Mouse (Mus musculus) CH12.LX (cell line): ENCODE measurements around the gene Arid5b. TPM values are rescaled to one million over a fixed set of nuclear protein-coding genes. Genes with fewer than 3 reads are reported as not detected.

ENCODE experiments used
- DNase-seq: peaks from one replicate; pipeline ENCODE4 v3.0.0-alpha.2; 2013; ENCODE audit errors: extremely low read depth
- H3K27ac ChIP-seq: 2 replicates; pipeline ENCODE4 v1.5.1; 2012; ENCODE audit warnings: low read depth, mild to moderate bottlenecking, control low read depth, moderate library complexity; ENCODE audit not compliant: insufficient read depth
- H3K27me3 ChIP-seq: replicated peaks from 2 replicates; pipeline ENCODE3; 2012; ENCODE audit warnings: inconsistent platforms
- H3K36me3 ChIP-seq, 2 experiments: replicated peaks in 1 of 2; 2 replicates each; pipeline versions ENCODE3 to v1.6.1; 2012; ENCODE audit warnings: inconsistent platforms in 1 of 2, low read length in 1 of 2, mild to moderate bottlenecking in 1 of 2, mixed read lengths in 1 of 2, moderate library complexity in 1 of 2; ENCODE audit not compliant: control insufficient read depth in 1 of 2, insufficient read depth in 1 of 2
- H3K4me1 ChIP-seq, 2 experiments: 2 replicates each; pipeline ENCODE4 v1.6.1; 2012; ENCODE audit warnings: inconsistent platforms in 1 of 2, moderate library complexity in 1 of 2; ENCODE audit not compliant: insufficient read depth in 2 of 2, control insufficient read depth in 1 of 2
- H3K4me2 ChIP-seq: 2 replicates; pipeline ENCODE4 v1.6.1; 2012; ENCODE audit warnings: low read depth, mild to moderate bottlenecking, control low read depth; ENCODE audit not compliant: poor library complexity, insufficient read depth, severe bottlenecking
- H3K4me3 ChIP-seq, 3 experiments: fragments of 150-350 bp in 1 of 3; sonication (generic) in 1 of 3; replicated peaks in 1 of 3; 2 replicates each; pipeline versions ENCODE3 to v1.5.1; 2011 to 2012; ENCODE audit warnings: low read depth in 2 of 3, low read length in 2 of 3, mild to moderate bottlenecking in 2 of 3, moderate library complexity in 2 of 3, control low read depth in 1 of 3, improper control_type of control experiment in 1 of 3, inconsistent platforms in 1 of 3, mixed read lengths in 1 of 3; ENCODE audit not compliant: poor library complexity in 1 of 3
- H3K79me2 ChIP-seq: replicated peaks from 2 replicates; pipeline ENCODE4 v1.6.1; 2012; ENCODE audit warnings: mild to moderate bottlenecking, moderate library complexity; ENCODE audit not compliant: control insufficient read depth, poor library complexity, insufficient read depth, severe bottlenecking; ENCODE audit errors: extremely low read depth
- H3K9ac ChIP-seq: 2 replicates; pipeline ENCODE4 v1.6.1; 2012; ENCODE audit warnings: low read depth, mild to moderate bottlenecking, control low read depth, moderate library complexity; ENCODE audit not compliant: insufficient read depth
- H3K9me3 ChIP-seq: replicated peaks from 2 replicates; pipeline ENCODE3; 2012; ENCODE audit warnings: low read length, inconsistent platforms, mixed read lengths
- BHLHE40 ChIP-seq: IDR thresholded peaks from 2 replicates; pipeline ENCODE4 v1.6.1; 2011; ENCODE audit warnings: mild to moderate bottlenecking, low read depth, low read length, improper control_type of control experiment
- CHD1 ChIP-seq: IDR thresholded peaks from 2 replicates; pipeline ENCODE4 v1.6.1; 2012; ENCODE audit warnings: low read depth, low read length, improper control_type of control experiment, inconsistent platforms
- CHD2 ChIP-seq: IDR thresholded peaks from 2 replicates; pipeline ENCODE4 v1.6.1; 2011; ENCODE audit warnings: low read length, improper control_type of control experiment
- CTCF ChIP-seq, 2 experiments: IDR thresholded peaks in 1 of 2; conservative IDR thresholded peaks in 1 of 2; 2 replicates each; pipeline ENCODE4 v1.5.1; 2011 to 2012; ENCODE audit warnings: low read depth in 2 of 2, low read length in 2 of 2, improper control_type of control experiment in 1 of 2, inconsistent platforms in 1 of 2, mild to moderate bottlenecking in 1 of 2, moderate library complexity in 1 of 2
- E2F4 ChIP-seq: IDR thresholded peaks from 2 replicates; pipeline ENCODE4 v1.6.1; 2011; ENCODE audit warnings: low read depth, low read length, improper control_type of control experiment; ENCODE audit not compliant: insufficient replicate concordance
- EP300 ChIP-seq: IDR thresholded peaks from 2 replicates; pipeline ENCODE4 v1.6.1; 2011; ENCODE audit warnings: low read length, improper control_type of control experiment
- ETS1 ChIP-seq: conservative IDR thresholded peaks from 2 replicates; pipeline ENCODE4 v1.6.1; 2012; ENCODE audit warnings: low read depth, mild to moderate bottlenecking, inconsistent platforms, low read length, improper control_type of control experiment, moderate library complexity
- GABPA ChIP-seq: IDR thresholded peaks from 2 replicates; pipeline ENCODE4 v1.6.1; 2012; ENCODE audit warnings: low read depth, low read length, improper control_type of control experiment, inconsistent platforms; ENCODE audit not compliant: insufficient replicate concordance
- HCFC1 ChIP-seq: IDR thresholded peaks from 2 replicates; pipeline ENCODE4 v1.6.1; 2012; ENCODE audit warnings: low read depth, mild to moderate bottlenecking, inconsistent platforms, low read length, improper control_type of control experiment
- KAT2A ChIP-seq: IDR thresholded peaks from 2 replicates; pipeline ENCODE4 v1.6.1; 2012; ENCODE audit warnings: low read length, improper control_type of control experiment, inconsistent platforms; ENCODE audit not compliant: insufficient replicate concordance
- MAFK ChIP-seq: IDR thresholded peaks from 2 replicates; pipeline ENCODE4 v1.6.1; 2011; ENCODE audit warnings: low read length, improper control_type of control experiment; ENCODE audit not compliant: insufficient replicate concordance
- MAX ChIP-seq: IDR thresholded peaks from 2 replicates; pipeline ENCODE4 v1.6.1; 2011; ENCODE audit warnings: low read length, improper control_type of control experiment
- MAZ ChIP-seq: IDR thresholded peaks from 2 replicates; pipeline ENCODE4 v1.6.1; 2012; ENCODE audit warnings: low read depth, mild to moderate bottlenecking, inconsistent platforms, low read length, improper control_type of control experiment, moderate library complexity
- POLR2AphosphoS2 ChIP-seq: IDR thresholded peaks from 2 replicates; pipeline ENCODE4 v1.6.1; 2011; ENCODE audit warnings: low read depth, low read length, improper control_type of control experiment
- RCOR1 ChIP-seq: conservative IDR thresholded peaks from 2 replicates; pipeline ENCODE4 v1.6.1; 2012; ENCODE audit warnings: low read depth, mild to moderate bottlenecking, inconsistent platforms, low read length, improper control_type of control experiment
- SIN3A ChIP-seq: IDR thresholded peaks from 2 replicates; pipeline ENCODE4 v1.6.1; 2012; ENCODE audit warnings: low read length, improper control_type of control experiment, inconsistent platforms
- UBTF ChIP-seq: IDR thresholded peaks from 2 replicates; pipeline ENCODE4 v1.6.1; 2012; ENCODE audit warnings: low read depth, mild to moderate bottlenecking, inconsistent platforms, low read length, improper control_type of control experiment, moderate library complexity
- USF1 ChIP-seq: IDR thresholded peaks from 2 replicates; pipeline ENCODE4 v1.6.1; 2014; ENCODE audit warnings: low read depth, mild to moderate bottlenecking, inconsistent platforms, low read length, improper control_type of control experiment
- ZC3H11A ChIP-seq: IDR thresholded peaks from 2 replicates; pipeline ENCODE4 v1.6.1; 2012; ENCODE audit warnings: low read depth, mild to moderate bottlenecking, inconsistent platforms, low read length, improper control_type of control experiment
- ZMIZ1 ChIP-seq: IDR thresholded peaks from 2 replicates; pipeline ENCODE4 v1.6.1; 2012; ENCODE audit warnings: low read depth, mild to moderate bottlenecking, inconsistent platforms, low read length, improper control_type of control experiment
- dilution Hi-C: fragments of 300-500 bp; cut with MboI; formaldehyde crosslinking; loops from 2 replicates; pipeline ENCODE4 v1.14.3; 2020; ENCODE audit warnings: low sequenced_read_pairs; ENCODE audit not compliant: extremely low pct_unique_long_range_greater_than_20kb, extremely low pct_ligation_motif_present
- in situ Hi-C: fragments of 300-500 bp; cut with MboI; formaldehyde crosslinking; loops from 3 replicates; pipeline ENCODE4 v1.14.3; 2019; ENCODE audit warnings: low sequenced_read_pairs, low pct_ligation_motif_present, low pct_unique_long_range_greater_than_20kb, mixed read lengths
- polyA plus RNA-seq: library from polyadenylated mRNA; unstranded; fragments of >175 nt; gene quantifications from 2 replicates; pipeline ENCODE4 v1.2.1, GENCODE M21; 2012; ENCODE audit warnings: low read depth; ENCODE audit not compliant: insufficient read length
- total RNA-seq, 2 experiments: library from RNA; depleted of rRNA; stranded (reverse); fragments of 300-350 nt in 1 of 2; fragments of >200 nt in 1 of 2; gene quantifications; 2 replicates each; pipeline ENCODE4 v1.2.3; 2012 to 2014

The Arid5b gene
- total and polyA plus RNA-seq, 3 experiments: 1.1 to 2.6 (median 1.8) TPM

DNA sequence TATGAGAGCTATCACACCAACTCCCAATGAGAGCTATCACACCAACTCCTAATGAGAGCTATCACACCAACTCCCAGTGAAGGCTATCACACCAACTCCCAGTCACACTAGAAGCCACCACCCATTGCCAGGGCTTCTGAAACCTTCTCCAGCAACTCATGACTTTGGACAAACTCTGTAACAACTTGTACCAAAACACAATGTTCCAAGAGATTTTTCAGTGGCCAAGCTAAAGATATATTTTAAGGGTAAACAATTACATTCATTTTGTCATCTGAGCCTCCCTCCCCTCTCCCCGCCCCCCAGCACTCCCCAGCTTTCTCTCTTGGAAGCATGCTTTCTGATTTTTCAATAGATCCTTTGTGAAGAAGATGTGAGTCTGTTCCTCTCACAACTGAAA lies 168.9 kb downstream of the Arid5b start:
- no peaks in the 10 kb centered on the region for H3K9me3 ChIP-seq
- in situ Hi-C loops: no loop called here
- TF ChIP-seq MAFK (no peak), BHLHE40 (no peak), EP300 (no peak), MAZ (no peak), CHD2 (no peak), USF1 (no peak), E2F4 (no peak), RCOR1 (no peak), UBTF (no peak), CTCF (conservative IDR thresholded peaks at IDR 0.05 in 1 of 2, IDR thresholded peaks at IDR 0.05 in 1 of 2; ENCODE audit: low read depth in 2 of 2, low read length in 2 of 2) (no peak), MAX (no peak), CHD1 (no peak), SIN3A (no peak), ZC3H11A (no peak), ETS1 (no peak)
- TF ChIP-seq, all 38 proteins: peak for 0
- Histone ChIP-seq H3K9ac (no peak overlapping the region), H3K4me1 (peaks cover under 1 to 12% of the 10 kb centered on the region in 2 experiments; a peak in 3 of 4 replicates), H3K27ac (no peak overlapping the region), H3K27me3 (no peaks in the 10 kb centered on the region), H3K36me3 (peaks cover 0 to 23% of the 10 kb centered on the region in 2 experiments), H3K4me2 (no peak overlapping the region), H3K4me3 (no peak overlapping the region), H3K79me2 (no peaks in the 10 kb centered on the region)
- no peak for DNase-seq
- dilution Hi-C loops: no loop called here

DNA sequence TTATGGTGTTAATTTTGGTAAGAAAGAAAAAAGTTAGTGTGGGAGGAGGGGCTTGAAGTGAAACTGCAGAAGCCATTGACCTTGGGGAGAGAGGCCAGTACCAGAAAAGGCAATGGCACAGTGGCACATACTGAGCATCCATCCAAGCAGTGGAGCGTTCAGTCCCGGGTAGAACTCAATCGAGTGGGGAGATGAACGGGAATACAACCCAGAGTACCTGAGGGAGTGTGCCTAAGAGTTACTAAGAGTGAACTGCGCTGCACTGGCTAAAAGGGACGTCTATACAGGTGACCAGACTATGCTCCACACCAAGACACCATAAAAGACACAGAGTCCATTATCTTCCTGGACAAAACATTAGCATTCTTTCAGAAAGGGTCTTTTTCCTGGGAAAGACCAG lies 170.8 kb downstream of the Arid5b start:
- Histone ChIP-seq H3K4me2 (no peak overlapping the region), H3K9me3 (no peaks in the 10 kb centered on the region), H3K4me3 (no peak overlapping the region), H3K27ac (no peak overlapping the region), H3K9ac (no peak overlapping the region), H3K36me3 (peaks cover 0 to 17% of the 10 kb centered on the region in 2 experiments), H3K79me2 (no peaks in the 10 kb centered on the region), H3K4me1 (peaks cover 2 to 20% of the 10 kb centered on the region in 2 experiments; a peak in 3 of 4 replicates), H3K27me3 (no peaks in the 10 kb centered on the region)
- DNase-seq: no peak
- in situ Hi-C loops: no loop called here
- TF ChIP-seq RCOR1 (no peak), ZMIZ1 (no peak), CHD1 (no peak), KAT2A (no peak), GABPA (no peak), EP300 (no peak), POLR2AphosphoS2 (no peak), MAZ (no peak), HCFC1 (no peak)
- dilution Hi-C loops: no loop called here
